Mouse (Mus musculus): Measurements from ENCODE around the gene Gm49380. TPM values are rescaled to one million over a fixed set of nuclear protein-coding genes. Genes with fewer than 3 reads are reported as not detected.
A peak's percentile ranks its signal among the peaks of the same experiment; 100 is the strongest.

Gm49380 gene
- polyA plus RNA-seq, 1 experiment from 2014 or later, result 0.17 TPM

GRCm38 (mm10) chr9:44105781-44106180, 7.5 kb downstream of the Gm49380 start:
- no peak overlapping the region for H3K9ac ChIP-seq
- H3K4me1 ChIP-seq, result peaks cover 66% of the 10 kb centered on the region
- no peak overlapping the region for H3K27ac ChIP-seq
- WGBS, result 79% methylated on average over 10 of the region's 10 CpGs
- ATAC-seq (replicated peaks; ENCODE audit: low FRiP score), result no peak
- no peak overlapping the region for H3K4me3 ChIP-seq (replicated peaks)
- H3K4me2 ChIP-seq, result no peak overlapping the region
- H3K27me3 ChIP-seq, result no peaks in the 10 kb centered on the region
- H3K9me3 ChIP-seq (replicated peaks), result no peaks in the 10 kb centered on the region
- H3K36me3 ChIP-seq, result peaks cover 36% of the 10 kb centered on the region

GRCm38 (mm10) chr9:44104881-44105280, 8.4 kb downstream of the Gm49380 start:
- Histone ChIP-seq H3K27ac (no peak overlapping the region), H3K9me3 (replicated peaks) (no peaks in the 10 kb centered on the region), H3K4me3 (replicated peaks) (no peak overlapping the region), H3K9ac (no peak overlapping the region), H3K36me3 (peaks cover 35% of the 10 kb centered on the region), H3K4me2 (no peak overlapping the region), H3K4me1 (peaks cover 57% of the 10 kb centered on the region), H3K27me3 (no peaks in the 10 kb centered on the region)
- ATAC-seq (replicated peaks; ENCODE audit: low FRiP score), result no peak
- WGBS, result 89% methylated on average over 7 of the region's 7 CpGs

- ATAC-seq (replicated peaks; ENCODE audit: low FRiP score), result peak; percentile 31; the same call in 1 of the 2 replicates
- H3K9me3 ChIP-seq (replicated peaks), result no peaks in the 10 kb centered on the region
- H3K9ac ChIP-seq, result no peak within 1 kb of the TSS
- H3K27ac ChIP-seq, result 0 out of 2 replicates have a peak within 1 kb of the TSS, but pooled peaks have one; percentile 13
- peaks cover 20% of the 10 kb centered on the region for H3K36me3 ChIP-seq
- 47% methylated on average over 9 of the region's 9 CpGs for WGBS
- H3K27me3 ChIP-seq, result no peaks in the 10 kb centered on the region
- H3K4me2 ChIP-seq, result peak within 1 kb of the TSS; percentile 12; the same call in 1 of the 2 replicates
- H3K4me3 ChIP-seq (replicated peaks), result no peak within 1 kb of the TSS
- peaks cover 23% of the 10 kb centered on the region for H3K4me1 ChIP-seq
Measured at GRCm38 (mm10) chr9:44101490-44101889, 11.8 kb downstream of the Gm49380 start, which contains the start of gene Mfrp. TSS of gene Mfrp (plus strand) at chr9:44101729.

DNA sequence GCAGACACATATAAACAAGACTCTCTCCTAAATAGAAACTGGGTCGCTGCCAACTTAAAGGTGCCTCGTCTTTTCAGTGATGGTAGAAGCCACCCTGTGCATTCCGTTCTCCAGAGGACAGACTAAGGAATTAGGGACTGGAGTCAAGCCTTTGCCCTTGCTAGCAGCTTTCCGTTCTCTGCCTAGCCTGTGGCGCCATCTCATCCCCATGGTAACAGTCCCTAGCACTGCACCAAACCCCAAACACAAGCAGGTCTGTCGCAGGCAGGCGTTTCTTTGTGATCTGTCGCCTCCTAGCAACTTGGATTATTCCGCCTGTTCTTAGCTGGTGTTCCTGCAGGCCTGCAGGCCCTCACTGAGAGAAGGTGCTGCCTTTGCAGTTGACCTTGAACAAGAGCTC, 16.8 kb downstream of the Gm49380 start:
- Histone ChIP-seq H3K36me3 (peaks cover 28% of the 10 kb centered on the region), H3K4me3 (replicated peaks) (no peak overlapping the region), H3K9ac (no peak overlapping the region), H3K27ac (0 out of 2 replicates have a peak overlapping the region, but pooled peaks have one; percentile 14), H3K4me2 (no peak overlapping the region), H3K27me3 (no peaks in the 10 kb centered on the region), H3K9me3 (replicated peaks) (no peaks in the 10 kb centered on the region), H3K4me1 (peaks cover 16% of the 10 kb centered on the region)
- no peak for ATAC-seq (replicated peaks; ENCODE audit: low FRiP score)
- 47% methylated on average over 9 of the region's 9 CpGs for WGBS

GRCm38 (mm10) chr9:44095781-44096180, 17.5 kb downstream of the Gm49380 start:
- Histone ChIP-seq H3K27ac (no peak overlapping the region), H3K4me3 (replicated peaks) (no peak overlapping the region), H3K9me3 (replicated peaks) (no peaks in the 10 kb centered on the region), H3K36me3 (peaks cover 36% of the 10 kb centered on the region), H3K9ac (no peak overlapping the region), H3K27me3 (no peaks in the 10 kb centered on the region), H3K4me2 (no peak overlapping the region), H3K4me1 (peaks cover 13% of the 10 kb centered on the region)
- ATAC-seq (replicated peaks; ENCODE audit: low FRiP score), result no peak
- 92% methylated on average over 9 of the region's 9 CpGs for WGBS

DNA sequence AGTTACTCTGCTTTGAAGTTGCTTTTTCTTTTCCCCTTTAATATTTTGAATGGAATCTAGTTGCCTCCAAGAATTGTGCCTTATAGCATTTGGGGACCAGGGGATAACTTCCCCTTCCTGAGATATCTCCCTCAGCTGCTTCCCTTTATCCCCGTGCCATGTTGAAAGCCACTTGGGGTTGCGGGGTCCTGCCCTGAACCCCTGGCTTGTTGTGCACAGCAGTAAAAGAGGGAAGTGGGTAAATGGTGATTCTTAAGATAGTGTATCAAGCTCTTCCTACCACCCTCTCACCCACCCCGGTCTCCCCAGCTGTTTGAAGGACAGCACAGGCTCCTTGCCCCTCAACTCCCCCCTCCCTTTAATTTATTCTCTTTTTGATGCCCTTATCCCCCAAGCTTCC, 18.6 kb downstream of the Gm49380 start:
- Histone ChIP-seq H3K4me1 (peaks cover 18% of the 10 kb centered on the region), H3K9me3 (replicated peaks) (no peaks in the 10 kb centered on the region), H3K4me3 (replicated peaks) (no peak overlapping the region), H3K9ac (no peak overlapping the region), H3K36me3 (peaks cover 33% of the 10 kb centered on the region), H3K4me2 (no peak overlapping the region), H3K27me3 (no peaks in the 10 kb centered on the region), H3K27ac (no peak overlapping the region)
- no peak for ATAC-seq (replicated peaks; ENCODE audit: low FRiP score)
- 84% methylated on average over 3 of the region's 3 CpGs for WGBS

- Histone ChIP-seq H3K4me3 (replicated peaks) (no peak overlapping the region), H3K36me3 (peaks cover 33% of the 10 kb centered on the region), H3K9ac (no peak overlapping the region), H3K27me3 (no peaks in the 10 kb centered on the region), H3K4me2 (peak overlapping the region; percentile 24; the same call in 1 of the 2 replicates), H3K9me3 (replicated peaks) (no peaks in the 10 kb centered on the region), H3K4me1 (peaks cover 27% of the 10 kb centered on the region), H3K27ac (no peak overlapping the region)
- 32% methylated on average over 24 of the region's 24 CpGs for WGBS
- ATAC-seq (replicated peaks; ENCODE audit: low FRiP score), result peak; percentile 69
Measured at GRCm38 (mm10) chr9:44093612-44094503, 19.4 kb downstream of the Gm49380 start.

DNA sequence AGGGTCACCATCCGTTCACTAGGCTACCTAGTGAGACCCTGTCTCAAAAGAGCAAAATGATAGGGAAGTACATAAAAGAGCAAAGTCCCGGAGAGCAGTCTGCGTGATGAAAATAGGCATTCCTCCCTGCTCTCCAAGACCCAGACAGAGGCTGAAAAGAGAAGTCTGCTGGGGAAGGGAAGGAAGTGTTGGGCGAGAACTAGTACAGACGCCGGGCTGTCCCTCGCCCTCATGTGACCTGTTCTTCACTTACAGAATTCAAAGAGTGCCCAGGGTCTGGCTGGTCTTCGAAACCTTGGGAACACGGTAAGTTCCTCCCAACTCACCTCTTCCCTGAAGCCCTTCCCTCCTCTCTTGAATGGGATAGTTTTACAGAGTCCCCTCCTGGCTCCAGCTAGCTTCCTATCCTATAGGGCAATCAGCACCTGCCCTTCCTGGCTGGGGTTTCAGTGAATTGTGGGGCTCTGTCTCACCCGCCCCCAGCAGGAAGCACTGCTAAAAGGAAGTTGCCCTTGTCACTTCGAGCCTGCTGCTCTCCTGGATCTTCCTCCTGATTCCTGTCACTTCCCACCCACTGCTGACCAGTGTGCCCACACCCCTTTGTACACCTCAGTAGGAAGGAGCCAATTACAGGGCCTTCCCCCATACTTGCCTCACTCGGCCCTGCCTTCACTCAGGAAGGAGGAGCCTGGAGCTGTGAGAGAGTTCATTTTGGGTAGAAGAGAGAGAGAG, 24.3 kb downstream of the Gm49380 start:
- no peaks in the 10 kb centered on the region for H3K9me3 ChIP-seq (replicated peaks)
- H3K4me2 ChIP-seq, result 0 out of 2 replicates have a peak overlapping the region, but pooled peaks have one; percentile 9
- H3K36me3 ChIP-seq, result peaks cover 30% of the 10 kb centered on the region
- H3K9ac ChIP-seq, result no peak overlapping the region
- ATAC-seq (replicated peaks; ENCODE audit: low FRiP score), result no peak
- H3K27me3 ChIP-seq, result peaks cover 10% of the 10 kb centered on the region
- peaks cover 63% of the 10 kb centered on the region for H3K4me1 ChIP-seq
- WGBS, result 53% methylated on average over 12 of the region's 12 CpGs
- H3K4me3 ChIP-seq (replicated peaks), result no peak overlapping the region
- no peak overlapping the region for H3K27ac ChIP-seq

GRCm38 (mm10) chr9:44087761-44088455, 25.4 kb downstream of the Gm49380 start:
- Histone ChIP-seq H3K27me3 (peaks cover 13% of the 10 kb centered on the region), H3K4me1 (peaks cover 72% of the 10 kb centered on the region), H3K4me2 (peak overlapping the region; percentile 99), H3K9me3 (replicated peaks) (no peaks in the 10 kb centered on the region), H3K27ac (peak overlapping the region; percentile 54), H3K4me3 (replicated peaks) (0 out of 2 replicates have a peak overlapping the region, but pooled peaks have one; percentile 7), H3K36me3 (peaks cover 24% of the 10 kb centered on the region), H3K9ac (peak overlapping the region; percentile 0; the same call in 1 of the 2 replicates)
- WGBS, result 10% methylated on average over 15 of the region's 15 CpGs
- no peak for ATAC-seq (replicated peaks; ENCODE audit: low FRiP score)

DNA sequence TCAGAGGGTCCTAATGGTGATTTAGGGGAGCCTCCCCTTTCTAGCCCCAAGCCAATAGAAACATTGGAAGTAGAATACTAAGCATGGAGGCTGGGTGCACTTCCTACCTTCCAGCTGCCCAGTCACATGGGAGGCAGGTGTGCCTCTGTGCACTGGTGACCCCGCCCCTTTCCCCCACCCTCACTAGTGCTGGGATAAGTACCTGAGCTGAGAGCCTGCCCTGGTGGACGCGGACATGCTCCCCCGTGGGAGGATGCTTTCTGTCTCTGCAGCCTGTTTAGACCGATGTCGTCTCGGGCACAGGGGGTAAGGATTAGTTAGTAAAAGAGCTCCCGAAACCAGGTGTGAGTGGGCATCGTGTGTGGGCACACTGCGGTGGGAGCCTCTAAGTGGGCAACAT, 26.3 kb downstream of the Gm49380 start:
- H3K9ac ChIP-seq, result no peak overlapping the region
- H3K4me3 ChIP-seq (replicated peaks), result no peak overlapping the region
- no peak for ATAC-seq (replicated peaks; ENCODE audit: low FRiP score)
- H3K36me3 ChIP-seq, result peaks cover 14% of the 10 kb centered on the region
- peak overlapping the region; percentile 99 for H3K4me2 ChIP-seq
- H3K27me3 ChIP-seq, result peaks cover 20% of the 10 kb centered on the region
- WGBS, result 44% methylated on average over 10 of the region's 10 CpGs
- peaks cover 76% of the 10 kb centered on the region for H3K4me1 ChIP-seq
- H3K9me3 ChIP-seq (replicated peaks), result no peaks in the 10 kb centered on the region
- no peak overlapping the region for H3K27ac ChIP-seq

- peak overlapping the region; percentile 65 for H3K4me3 ChIP-seq (replicated peaks)
- peak overlapping the region; percentile 73 for H3K9ac ChIP-seq
- peaks cover 5% of the 10 kb centered on the region; the same call in 1 of the 2 replicates for H3K36me3 ChIP-seq
- peaks cover 20% of the 10 kb centered on the region for H3K27me3 ChIP-seq
- H3K27ac ChIP-seq, result 0 out of 2 replicates have a peak overlapping the region, but pooled peaks have one; percentile 13
- peaks cover 81% of the 10 kb centered on the region for H3K4me1 ChIP-seq
- ATAC-seq (replicated peaks; ENCODE audit: low FRiP score), result no peak
- H3K4me2 ChIP-seq, result peak overlapping the region; percentile 99
- no peaks in the 10 kb centered on the region for H3K9me3 ChIP-seq (replicated peaks)
- WGBS, result 69% methylated on average over 15 of the region's 15 CpGs
Measured at GRCm38 (mm10) chr9:44085741-44086665, 27.3 kb downstream of the Gm49380 start.
